Mouse (Mus musculus) forebrain, postnatal 0 days (tissue): ENCODE data around the gene Senp6. TPM values are rescaled to one million over a fixed set of nuclear protein-coding genes. Genes with fewer than 3 reads are reported as not detected.
A peak's percentile ranks its signal among the peaks of the same experiment; 100 is the strongest.

Source experiments
- ATAC-seq: fragments of 200-750 bp; cut with Nextera tagmentation; 2 replicates; pipeline ENCODE4 v1.8.0; 2017; ENCODE audit warnings: mild to moderate bottlenecking, moderate library complexity
- DNase-seq: peaks from one replicate; pipeline ENCODE4 v3.0.0-alpha.2; 2015
- H3K27ac ChIP-seq: fragments of 300-500 bp; sonication (generic); 2 replicates; pipeline ENCODE4 v1.5.1; 2014; ENCODE audit warnings: low read depth, mild to moderate bottlenecking, antibody characterized with exemption, low read length, moderate library complexity, mixed read lengths
- H3K27me3 ChIP-seq: fragments of 300-500 bp; sonication (generic); 2 replicates; pipeline ENCODE4 v1.6.1; 2014; ENCODE audit warnings: mild to moderate bottlenecking, low read length, mixed read lengths; ENCODE audit not compliant: insufficient read depth
- H3K36me3 ChIP-seq: fragments of 300-500 bp; sonication (generic); 2 replicates; pipeline ENCODE4 v1.6.1; 2014; ENCODE audit warnings: mild to moderate bottlenecking, moderate library complexity; ENCODE audit not compliant: insufficient read depth
- H3K4me1 ChIP-seq: fragments of 300-500 bp; sonication (generic); 2 replicates; pipeline ENCODE4 v1.6.1; 2014; ENCODE audit warnings: antibody characterized with exemption; ENCODE audit not compliant: insufficient read depth
- H3K4me2 ChIP-seq: fragments of 300-500 bp; sonication (generic); 2 replicates; pipeline ENCODE4 v1.6.1; 2014; ENCODE audit warnings: low read depth, mild to moderate bottlenecking, moderate library complexity
- H3K4me3 ChIP-seq: fragments of 300-500 bp; sonication (generic); 2 replicates; pipeline ENCODE4 v1.5.1; 2014; ENCODE audit warnings: low read depth, low read length, mixed read lengths
- H3K9ac ChIP-seq: fragments of 300-500 bp; sonication (generic); 2 replicates; pipeline ENCODE4 v1.6.1; 2014; ENCODE audit warnings: mild to moderate bottlenecking
- H3K9me3 ChIP-seq: fragments of 300-500 bp; sonication (generic); 2 replicates; pipeline ENCODE4 v1.6.1; 2016; ENCODE audit warnings: low read length
- CTCF ChIP-seq: sonication (generic); IDR thresholded peaks from 2 replicates; pipeline ENCODE4 v1.5.1; 2016; ENCODE audit warnings: antibody characterized with exemption, control low read depth, low read depth
- WGBS: fragments of 180-500 bp; shearing (Covaris S2); extraction: QIAGEN DNeasy Blood & Tissue Kit; methylation state at CpG from one replicate; pipeline ENCODE4 v1.1.7; 2014; 5-methylcytosine and 5-hydroxymethylcytosine counted together
- polyA plus RNA-seq: library from polyadenylated mRNA; unstranded; fragments of >200 nt; fragmentation: Nextera tagmentation; extraction: Ambion mirVana; gene quantifications from 2 replicates; pipeline ENCODE4 v1.2.1, GENCODE M21; 2015
- total RNA-seq: library from RNA; depleted of rRNA; stranded (reverse); fragments of >200 nt; gene quantifications from 2 replicates; pipeline ENCODE4 v1.2.3, GENCODE M21; 2014

The Senp6 gene
- total and polyA plus RNA-seq, 2 experiments from 2014 or later, result 44.7 to 127 TPM

- Histone ChIP-seq H3K27me3 (no peaks in the 10 kb centered on the region), H3K4me1 (no peaks in the 10 kb centered on the region), H3K9me3 (no peaks in the 10 kb centered on the region), H3K36me3 (peaks cover 9% of the 10 kb centered on the region), H3K27ac (no peak overlapping the region), H3K9ac (no peak overlapping the region), H3K4me3 (no peak overlapping the region), H3K4me2 (no peak overlapping the region)
- ATAC-seq (no peak), DNase-seq (no peak)
- WGBS, result 86% methylated on average over 5 of the region's 5 CpGs
- TF ChIP-seq CTCF, result no peak
Measured at GRCm38 (mm10) chr9:80149594-80149993, 82.9 kb downstream of the Senp6 start.

- DNase-seq (peak; percentile 70), ATAC-seq (peak; percentile 79)
- H3K4me1 ChIP-seq, result no peaks in the 10 kb centered on the region
- H3K9me3 ChIP-seq, result no peaks in the 10 kb centered on the region
- TF ChIP-seq CTCF, result no peak
- 16% methylated on average over 5 of the region's 5 CpGs for WGBS
- H3K36me3 ChIP-seq, result no peaks in the 10 kb centered on the region
- no peak overlapping the region for H3K27ac ChIP-seq
- H3K4me3 ChIP-seq, result no peak overlapping the region
- no peaks in the 10 kb centered on the region for H3K27me3 ChIP-seq
- H3K9ac ChIP-seq, result no peak overlapping the region
- H3K4me2 ChIP-seq, result no peak overlapping the region
Measured at GRCm38 (mm10) chr9:80155277-80155676, 88.6 kb downstream of the Senp6 start.

GRCm38 (mm10) chr9:80156780-80157179, 90.1 kb downstream of the Senp6 start:
- Histone ChIP-seq H3K27me3 (no peaks in the 10 kb centered on the region), H3K4me3 (no peak overlapping the region), H3K9me3 (no peaks in the 10 kb centered on the region), H3K4me1 (no peaks in the 10 kb centered on the region), H3K36me3 (no peaks in the 10 kb centered on the region), H3K4me2 (no peak overlapping the region), H3K27ac (no peak overlapping the region), H3K9ac (no peak overlapping the region)
- WGBS, result 94% methylated on average over 5 of the region's 5 CpGs
- DNase-seq (no peak), ATAC-seq (no peak)
- no peak for TF ChIP-seq CTCF

- Histone ChIP-seq H3K27me3 (no peaks in the 10 kb centered on the region), H3K9ac (no peak overlapping the region), H3K27ac (no peak overlapping the region), H3K4me1 (no peaks in the 10 kb centered on the region), H3K4me2 (no peak overlapping the region), H3K36me3 (no peaks in the 10 kb centered on the region), H3K9me3 (no peaks in the 10 kb centered on the region), H3K4me3 (no peak overlapping the region)
- no peak for TF ChIP-seq CTCF
- no peak for ATAC-seq
- DNase-seq, result no peak
- WGBS, result 89% methylated on average over 12 of the region's 12 CpGs
Measured at GRCm38 (mm10) chr9:80157840-80158465, 91.2 kb downstream of the Senp6 start.

- no peak for ATAC-seq
- WGBS, result 55% methylated on average over 5 of the region's 5 CpGs
- H3K36me3 ChIP-seq, result no peaks in the 10 kb centered on the region
Measured at GRCm38 (mm10) chr9:80158937-80159336, 92.2 kb downstream of the Senp6 start.

GRCm38 (mm10) chr9:80161451-80161850, 94.7 kb downstream of the Senp6 start:
- Histone ChIP-seq H3K36me3 (no peaks in the 10 kb centered on the region), H3K27me3 (no peaks in the 10 kb centered on the region), H3K9me3 (no peaks in the 10 kb centered on the region), H3K4me3 (no peak overlapping the region), H3K4me2 (no peak overlapping the region), H3K27ac (no peak overlapping the region), H3K9ac (no peak overlapping the region), H3K4me1 (no peaks in the 10 kb centered on the region; the same call in 1 of the 2 replicates)
- ATAC-seq (no peak), DNase-seq (no peak)
- no peak for TF ChIP-seq CTCF
- WGBS, result 30% methylated on average over 4 of the region's 4 CpGs

More at GRCm38 (mm10) chr9:80158937-80159336, 92.2 kb downstream of the Senp6 start:
- no peak overlapping the region for H3K27ac ChIP-seq
- no peaks in the 10 kb centered on the region; the same call in 1 of the 2 replicates for H3K4me1 ChIP-seq
- DNase-seq, result no peak
- H3K9me3 ChIP-seq, result no peaks in the 10 kb centered on the region
- H3K27me3 ChIP-seq, result no peaks in the 10 kb centered on the region
- no peak overlapping the region for H3K4me2 ChIP-seq
- no peak overlapping the region for H3K4me3 ChIP-seq
- no peak for TF ChIP-seq CTCF
- H3K9ac ChIP-seq, result no peak overlapping the region

GRCm38 (mm10) chr9:80163126-80163723, 96.5 kb downstream of the Senp6 start:
- 89% methylated on average over 4 of the region's 4 CpGs for WGBS
- no peak overlapping the region for H3K27ac ChIP-seq
- no peak overlapping the region for H3K4me3 ChIP-seq
- H3K27me3 ChIP-seq, result no peaks in the 10 kb centered on the region
- no peak for TF ChIP-seq CTCF
- no peaks in the 10 kb centered on the region; the same call in 1 of the 2 replicates for H3K4me1 ChIP-seq
- no peaks in the 10 kb centered on the region for H3K9me3 ChIP-seq
- no peak overlapping the region for H3K4me2 ChIP-seq
- no peaks in the 10 kb centered on the region for H3K36me3 ChIP-seq
- ATAC-seq, result no peak
- H3K9ac ChIP-seq, result no peak overlapping the region
- no peak for DNase-seq
